Mouse (Mus musculus) liver, embryonic 11.5 days (tissue): ENCODE data around the gene Mcoln3. TPM values are rescaled to one million over a fixed set of nuclear protein-coding genes. Genes with fewer than 3 reads are reported as not detected.

Experiments used
- ATAC-seq: fragments of 200-750 bp; cut with Nextera tagmentation; replicated peaks from 2 replicates; pipeline ENCODE4 v1.8.0; 2017; ENCODE audit warnings: moderate number of reproducible peaks, mild to moderate bottlenecking, moderate TSS enrichment, moderate library complexity; ENCODE audit not compliant: low FRiP score
- DNase-seq: peaks from one replicate; pipeline ENCODE4 v3.0.0-alpha.2; 2017; ENCODE audit warnings: low spot score
- H3K27ac ChIP-seq: fragments of 300-500 bp; sonication (generic); 2 replicates; pipeline ENCODE4 v1.5.1; 2014; ENCODE audit warnings: mild to moderate bottlenecking, low read depth, low read length, control low read depth
- H3K27me3 ChIP-seq: fragments of 300-500 bp; sonication (generic); replicated peaks from 2 replicates; pipeline ENCODE4 v1.6.1; 2014; ENCODE audit warnings: low read length, mixed read lengths; ENCODE audit not compliant: control insufficient read depth, insufficient read depth
- H3K36me3 ChIP-seq: fragments of 300-500 bp; sonication (generic); 2 replicates; pipeline ENCODE4 v1.6.1; 2014; ENCODE audit warnings: mild to moderate bottlenecking, low read length, moderate library complexity, mixed read lengths; ENCODE audit not compliant: control insufficient read depth, insufficient read depth
- H3K4me1 ChIP-seq: fragments of 300-500 bp; sonication (generic); replicated peaks from 2 replicates; pipeline ENCODE4 v1.6.1; 2014; ENCODE audit warnings: low read length, mixed read lengths; ENCODE audit not compliant: control insufficient read depth, insufficient read depth
- H3K4me2 ChIP-seq: fragments of 300-500 bp; sonication (generic); 2 replicates; pipeline ENCODE4 v1.6.1; 2014; ENCODE audit warnings: mild to moderate bottlenecking, control low read depth, moderate library complexity
- H3K4me3 ChIP-seq: fragments of 300-500 bp; sonication (generic); 2 replicates; pipeline ENCODE4 v1.5.1; 2014; ENCODE audit warnings: low read depth, low read length, control low read depth
- H3K9ac ChIP-seq: fragments of 300-500 bp; sonication (generic); 2 replicates; pipeline ENCODE4 v1.6.1; 2014; ENCODE audit warnings: low read depth, low read length, control low read depth
- H3K9me3 ChIP-seq: fragments of 300-500 bp; sonication (generic); 2 replicates; pipeline ENCODE4 v1.6.1; 2016; ENCODE audit warnings: low read length, inconsistent platforms, mixed read lengths; ENCODE audit not compliant: control insufficient read depth
- WGBS: fragments of 180-500 bp; shearing (Covaris S2); extraction: QIAGEN DNeasy Blood & Tissue Kit; methylation state at CpG from one replicate; pipeline ENCODE4 v1.1.7; 2014; 5-methylcytosine and 5-hydroxymethylcytosine counted together
- polyA plus RNA-seq: library from polyadenylated mRNA; unstranded; fragments of >200 nt; fragmentation: Nextera tagmentation; extraction: Ambion mirVana; gene quantifications from 2 replicates; pipeline ENCODE4 v1.2.1, GENCODE M21; 2014

Mcoln3 gene
- polyA plus RNA-seq, 1 experiment from 2014 or later: 1.9 TPM

GRCm38 (mm10) chr3:146189933-146190332, 72.7 kb downstream of the Mcoln3 start:
- DNase-seq: no peak
- H3K4me1 ChIP-seq: no peaks in the 10 kb centered on the region
- H3K36me3 ChIP-seq: no peaks in the 10 kb centered on the region
- H3K9me3 ChIP-seq: no peaks in the 10 kb centered on the region
- no peak overlapping the region for H3K4me2 ChIP-seq
- 65% methylated on average over 10 of the region's 10 CpGs for WGBS
- no peak for ATAC-seq
- H3K27ac ChIP-seq: no peak overlapping the region
- H3K4me3 ChIP-seq: no peak overlapping the region
- no peaks in the 10 kb centered on the region for H3K27me3 ChIP-seq
- no peak overlapping the region for H3K9ac ChIP-seq

Other genes with a start within 250 kb of the Mcoln3 start
- 36.5 and 39.1 TPM in 2 replicates for gene Bcl10, start 194.6 kb upstream of the Mcoln3 start, polyA plus RNA-seq
- gene 2410004B18Rik, start 179.4 kb upstream of the Mcoln3 start, polyA plus RNA-seq: 37.4 and 39.6 TPM in 2 replicates
- gene Syde2, start 129.6 kb upstream of the Mcoln3 start, polyA plus RNA-seq: 1.7 and 2.1 TPM in 2 replicates
- gene Wdr63, start 9.3 kb upstream of the Mcoln3 start, polyA plus RNA-seq: 0.99 and 1.6 TPM in 2 replicates
- gene Mcoln2, start 32.4 kb downstream of the Mcoln3 start, polyA plus RNA-seq: 3.5 and 4.6 TPM in 2 replicates
- gene Lpar3, start 103.5 kb downstream of the Mcoln3 start, polyA plus RNA-seq: 0.43 and 0.52 TPM in 2 replicates